Mouse (Mus musculus) urinary bladder, adult 18-20 months (tissue): ENCODE results near the gene Mxra7.
"Not testable (repeated sequence)": the region's sequence is repeated elsewhere in the genome, so short reads cannot be mapped to it uniquely, and the experiment has no call there.

ENCODE experiments used
- DNase-seq, 2 experiments: peaks; one replicate each; pipeline ENCODE4 v3.0.0; 2022; ENCODE audit warnings: low spot score in 2 of 2, mixed read lengths in 2 of 2

The Mxra7 gene

GRCm38 (mm10) chr11:116847187-116848085 is 19.6 kb upstream of the Mxra7 start:
- no peak for DNase-seq

- no peak for DNase-seq
Observed at GRCm38 (mm10) chr11:116846593-116847181, 18.8 kb upstream of the Mxra7 start.

- peak; percentile 91 to 98 for DNase-seq
Observed at GRCm38 (mm10) chr11:116843261-116844233, 15.7 kb upstream of the Mxra7 start, which contains the start of the genes Mettl23 and Jmjd6. TSS of gene Mettl23 (plus strand) at chr11:116843278. TSS of gene Jmjd6 (minus strand) at chr11:116843449.

GRCm38 (mm10) chr11:116842531-116843260 is 14.8 kb upstream of the Mxra7 start:
- peak; percentile 50 to 60 for DNase-seq

GRCm38 (mm10) chr11:116840748-116841147 is 12.9 kb upstream of the Mxra7 start:
- DNase-seq, result no peak

GRCm38 (mm10) chr11:116839601-116840000 is 11.8 kb upstream of the Mxra7 start:
- DNase-seq, result no peak

- DNase-seq, result no peak
Observed at GRCm38 (mm10) chr11:116838936-116839335, 11.1 kb upstream of the Mxra7 start.

GRCm38 (mm10) chr11:116837441-116837840 is 9.6 kb upstream of the Mxra7 start:
- no peak for DNase-seq

- DNase-seq, result no peak
Observed at GRCm38 (mm10) chr11:116836283-116836682, 8.4 kb upstream of the Mxra7 start.

GRCm38 (mm10) chr11:116834954-116835353 is 7.1 kb upstream of the Mxra7 start:
- no peak for DNase-seq

GRCm38 (mm10) chr11:116832172-116832685 is 4.4 kb upstream of the Mxra7 start:
- no peak for DNase-seq

GRCm38 (mm10) chr11:116826550-116827504 is 1.0 kb downstream of the Mxra7 start:
- DNase-seq, result no peak

- no peak for DNase-seq
Observed at GRCm38 (mm10) chr11:116825230-116825629, 2.6 kb downstream of the Mxra7 start.

- not testable (repeated sequence) for DNase-seq
Observed at GRCm38 (mm10) chr11:116823885-116824284, 4.0 kb downstream of the Mxra7 start.

- no peak for DNase-seq
Observed at GRCm38 (mm10) chr11:116823255-116823654, 4.6 kb downstream of the Mxra7 start.

GRCm38 (mm10) chr11:116822626-116823025 is 5.2 kb downstream of the Mxra7 start:
- no peak for DNase-seq

GRCm38 (mm10) chr11:116822215-116822614 is 5.6 kb downstream of the Mxra7 start:
- no peak for DNase-seq

GRCm38 (mm10) chr11:116821057-116821940 is 6.5 kb downstream of the Mxra7 start:
- DNase-seq, result no peak
